Mouse (Mus musculus) ES-Bruce4 (cell line): Measurements from ENCODE around the gene Ric8b. TPM values are rescaled to one million over a fixed set of nuclear protein-coding genes. Genes with fewer than 3 reads are reported as not detected.

Experiments
- H3K27ac ChIP-seq: 2 replicates; pipeline ENCODE4 v1.5.1; 2012; ENCODE audit warnings: low read length, inconsistent platforms; ENCODE audit not compliant: insufficient read depth
- H3K27me3 ChIP-seq: 2 replicates; pipeline ENCODE4 v1.6.1; 2012; ENCODE audit warnings: mild to moderate bottlenecking, low read length, inconsistent platforms; ENCODE audit not compliant: control insufficient read depth, poor library complexity, insufficient read depth, severe bottlenecking
- H3K36me3 ChIP-seq: 2 replicates; pipeline ENCODE4 v1.6.1; 2012; ENCODE audit warnings: inconsistent platforms, mild to moderate bottlenecking, low read length, moderate library complexity; ENCODE audit not compliant: control insufficient read depth, poor library complexity, insufficient read depth, severe bottlenecking
- H3K4me1 ChIP-seq: one replicate; pipeline ENCODE4 v1.8.1; 2011; ENCODE audit warnings: low read length; ENCODE audit not compliant: control insufficient read depth, insufficient read depth
- H3K4me3 ChIP-seq: 2 replicates; pipeline ENCODE4 v1.5.1; 2011; ENCODE audit warnings: low read depth, mild to moderate bottlenecking, low read length
- H3K9ac ChIP-seq: 2 replicates; pipeline ENCODE4 v1.6.1; 2012; ENCODE audit warnings: low read depth, mild to moderate bottlenecking, inconsistent platforms; ENCODE audit not compliant: poor library complexity, severe bottlenecking
- H3K9me3 ChIP-seq: replicated peaks from 2 replicates; pipeline ENCODE4 v1.6.1; 2012; ENCODE audit warnings: mild to moderate bottlenecking, low read length, inconsistent platforms; ENCODE audit not compliant: control insufficient read depth, poor library complexity, insufficient read depth, severe bottlenecking
- CTCF ChIP-seq: IDR thresholded peaks from one replicate; pipeline ENCODE4 v1.8.1; 2011; ENCODE audit warnings: low read depth, low read length
- EP300 ChIP-seq: IDR thresholded peaks from 2 replicates; pipeline ENCODE4 v1.6.1; 2011; ENCODE audit warnings: low read depth, low read length; ENCODE audit not compliant: insufficient read depth
- POLR2A ChIP-seq: IDR thresholded peaks from one replicate; pipeline ENCODE4 v1.8.1; 2011; ENCODE audit warnings: low read length; ENCODE audit not compliant: insufficient read depth
- polyA plus RNA-seq: library from polyadenylated mRNA; stranded (reverse); fragments of >200 nt; gene quantifications from 2 replicates; pipeline ENCODE4 v1.2.4, GENCODE M21; 2011; ENCODE audit warnings: low read depth; ENCODE audit not compliant: missing spikeins, insufficient read depth, insufficient read length

Gene Ric8b
- polyA plus RNA-seq, 1 experiment: 18.8 TPM

- Histone ChIP-seq H3K4me3 (no peak overlapping the region), H3K36me3 (peaks cover 15% of the 10 kb centered on the region), H3K27me3 (no peaks in the 10 kb centered on the region), H3K9me3 (no peaks in the 10 kb centered on the region), H3K4me1 (no peaks in the 10 kb centered on the region), H3K9ac (no peak overlapping the region), H3K27ac (no peak overlapping the region)
- TF ChIP-seq CTCF (no peak), EP300 (no peak), POLR2A (no peak)
These were observed 28.3 kb downstream of the Ric8b start for GRCm38 (mm10) chr10:84945692-84946091.

- H3K27ac ChIP-seq: no peak overlapping the region
- no peaks in the 10 kb centered on the region for H3K4me1 ChIP-seq
- TF ChIP-seq POLR2A (no peak), EP300 (no peak), CTCF (no peak)
- H3K27me3 ChIP-seq: no peaks in the 10 kb centered on the region
- no peaks in the 10 kb centered on the region for H3K9me3 ChIP-seq
- H3K36me3 ChIP-seq: peaks cover 18% of the 10 kb centered on the region
- H3K9ac ChIP-seq: no peak overlapping the region
- no peak overlapping the region for H3K4me3 ChIP-seq
These were observed 31.7 kb downstream of the Ric8b start for GRCm38 (mm10) chr10:84948970-84949683.

GRCm38 (mm10) chr10:84949684-84950010, 32.2 kb downstream of the Ric8b start:
- H3K9me3 ChIP-seq: no peaks in the 10 kb centered on the region
- no peak overlapping the region for H3K9ac ChIP-seq
- no peak overlapping the region for H3K4me3 ChIP-seq
- TF ChIP-seq POLR2A (no peak), EP300 (no peak), CTCF (no peak)
- H3K27me3 ChIP-seq: no peaks in the 10 kb centered on the region
- peaks cover 18% of the 10 kb centered on the region for H3K36me3 ChIP-seq
- no peaks in the 10 kb centered on the region for H3K4me1 ChIP-seq
- H3K27ac ChIP-seq: no peak overlapping the region

GRCm38 (mm10) chr10:84950384-84950783, 33.0 kb downstream of the Ric8b start:
- Histone ChIP-seq H3K36me3 (peaks cover 22% of the 10 kb centered on the region), H3K4me3 (no peak overlapping the region), H3K4me1 (no peaks in the 10 kb centered on the region), H3K9ac (no peak overlapping the region), H3K9me3 (no peaks in the 10 kb centered on the region), H3K27me3 (no peaks in the 10 kb centered on the region), H3K27ac (no peak overlapping the region)
- TF ChIP-seq POLR2A (no peak), EP300 (no peak)

DNA sequence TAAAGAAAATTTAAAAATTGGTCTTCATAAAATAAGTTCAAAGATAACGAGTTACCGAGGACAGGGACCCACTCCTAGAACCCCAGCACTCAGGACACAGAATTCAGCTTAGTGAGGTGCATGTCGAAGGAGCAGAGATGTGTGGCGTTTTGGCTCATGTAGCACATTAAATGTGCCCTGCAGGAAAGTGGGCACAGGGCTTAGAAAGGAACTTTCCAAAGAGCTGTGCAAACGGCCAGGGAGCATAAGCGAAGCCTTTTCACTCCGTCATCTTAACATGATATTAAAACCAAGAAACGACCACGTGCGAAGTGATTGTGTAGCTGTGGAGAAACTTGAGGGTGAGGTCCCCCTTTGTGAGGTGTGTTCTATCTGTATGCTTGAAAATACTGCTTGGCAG, 36.8 kb downstream of the Ric8b start:
- H3K9ac ChIP-seq: no peak overlapping the region
- no peaks in the 10 kb centered on the region for H3K27me3 ChIP-seq
- no peaks in the 10 kb centered on the region for H3K9me3 ChIP-seq
- H3K36me3 ChIP-seq: 0 out of 2 replicates have a peak, but pooled peaks cover 7% of the 10 kb centered on the region
- H3K4me1 ChIP-seq: no peaks in the 10 kb centered on the region
- no peak overlapping the region for H3K4me3 ChIP-seq
- H3K27ac ChIP-seq: no peak overlapping the region
- no peak for TF ChIP-seq CTCF
- TF ChIP-seq POLR2A: no peak
- no peak for TF ChIP-seq EP300

GRCm38 (mm10) chr10:84956173-84956572, 38.8 kb downstream of the Ric8b start:
- Histone ChIP-seq H3K27ac (no peak overlapping the region), H3K36me3 (0 out of 2 replicates have a peak, but pooled peaks cover 7% of the 10 kb centered on the region), H3K4me1 (no peaks in the 10 kb centered on the region), H3K9ac (no peak overlapping the region), H3K4me3 (no peak overlapping the region), H3K27me3 (no peaks in the 10 kb centered on the region), H3K9me3 (no peaks in the 10 kb centered on the region)
- no peak for TF ChIP-seq CTCF
- TF ChIP-seq EP300: no peak
- TF ChIP-seq POLR2A: no peak
